Mouse (Mus musculus): ENCODE data around the gene Negr1. TPM values are rescaled to one million over a fixed set of nuclear protein-coding genes. Genes with fewer than 3 reads are reported as not detected.

Negr1 gene
- total and polyA plus RNA-seq, 3 experiments, result 0.16 TPM; not detected in 2

- TF ChIP-seq CTCF (IDR thresholded peaks at IDR 0.05; ENCODE audit: low read depth, low read length) (no peak), TAL1 (conservative IDR thresholded peaks at IDR 0.05; ENCODE audit: low read depth, low read length) (no peak), GATA1 (IDR thresholded peaks at IDR 0.05; ENCODE audit: borderline replicate concordance, low read length) (no peak), GATA2 (IDR thresholded peaks at IDR 0.05; ENCODE audit: borderline replicate concordance, low read depth, low read length) (no peak), POLR2AphosphoS5 (IDR thresholded peaks at IDR 0.05; ENCODE audit: insufficient replicate concordance, low read depth, low read length) (no peak)
- Histone ChIP-seq H3K4me1 (ENCODE audit: insufficient read depth, low read depth, low read length) (no peaks in the 10 kb centered on the region), H3K27me3 (ENCODE audit: insufficient read depth, low read length) (no peaks in the 10 kb centered on the region), H3K36me3 (replicated peaks) (no peaks in the 10 kb centered on the region), H3K4me3 (ENCODE audit: low read depth, low read length) (no peak overlapping the region), H3K9me3 (replicated peaks) (peaks cover 5% of the 10 kb centered on the region; the same call in 1 of the 2 replicates)
- DNase-seq (ENCODE audit: low spot score) (no peak), ATAC-seq (ENCODE audit: extremely low read depth, insufficient number of reproducible peaks, low FRiP score, poor library complexity, severe bottlenecking) (no peak)
Measured at GRCm38 (mm10) chr3:157181975-157182374, 620.4 kb downstream of the Negr1 start.

- H3K36me3 ChIP-seq (replicated peaks), result no peaks in the 10 kb centered on the region
- no peaks in the 10 kb centered on the region for H3K4me1 ChIP-seq (ENCODE audit: insufficient read depth, low read depth, low read length)
- ATAC-seq (ENCODE audit: extremely low read depth, insufficient number of reproducible peaks, low FRiP score, poor library complexity, severe bottlenecking) (no peak), DNase-seq (ENCODE audit: low spot score) (no peak)
- peaks cover 8% of the 10 kb centered on the region; the same call in 1 of the 2 replicates for H3K9me3 ChIP-seq (replicated peaks)
- TF ChIP-seq TAL1 (conservative IDR thresholded peaks at IDR 0.05; ENCODE audit: low read depth, low read length), result no peak
- no peak for TF ChIP-seq POLR2AphosphoS5 (IDR thresholded peaks at IDR 0.05; ENCODE audit: insufficient replicate concordance, low read depth, low read length)
- TF ChIP-seq GATA2 (IDR thresholded peaks at IDR 0.05; ENCODE audit: borderline replicate concordance, low read depth, low read length), result no peak
- TF ChIP-seq CTCF (IDR thresholded peaks at IDR 0.05; ENCODE audit: low read depth, low read length), result no peak
- TF ChIP-seq GATA1 (IDR thresholded peaks at IDR 0.05; ENCODE audit: borderline replicate concordance, low read length), result no peak
- H3K27me3 ChIP-seq (ENCODE audit: insufficient read depth, low read length), result no peaks in the 10 kb centered on the region
- no peak overlapping the region for H3K4me3 ChIP-seq (ENCODE audit: low read depth, low read length)
Measured at GRCm38 (mm10) chr3:157188939-157189725, 627.5 kb downstream of the Negr1 start.

- ATAC-seq (ENCODE audit: extremely low read depth, insufficient number of reproducible peaks, low FRiP score, poor library complexity, severe bottlenecking) (no peak), DNase-seq (ENCODE audit: low spot score) (no peak)
- H3K36me3 ChIP-seq (replicated peaks), result no peaks in the 10 kb centered on the region
- no peak overlapping the region for H3K4me3 ChIP-seq (ENCODE audit: low read depth, low read length)
- no peaks in the 10 kb centered on the region for H3K27me3 ChIP-seq (ENCODE audit: insufficient read depth, low read length)
- H3K4me1 ChIP-seq (ENCODE audit: insufficient read depth, low read depth, low read length), result no peaks in the 10 kb centered on the region
- H3K9me3 ChIP-seq (replicated peaks), result peaks cover 8% of the 10 kb centered on the region; the same call in 1 of the 2 replicates
- TF ChIP-seq GATA2 (IDR thresholded peaks at IDR 0.05; ENCODE audit: borderline replicate concordance, low read depth, low read length) (no peak), TAL1 (conservative IDR thresholded peaks at IDR 0.05; ENCODE audit: low read depth, low read length) (no peak), GATA1 (IDR thresholded peaks at IDR 0.05; ENCODE audit: borderline replicate concordance, low read length) (no peak), POLR2AphosphoS5 (IDR thresholded peaks at IDR 0.05; ENCODE audit: insufficient replicate concordance, low read depth, low read length) (no peak), CTCF (IDR thresholded peaks at IDR 0.05; ENCODE audit: low read depth, low read length) (no peak)
Measured at GRCm38 (mm10) chr3:157189834-157190233, 628.2 kb downstream of the Negr1 start.

GRCm38 (mm10) chr3:157190551-157190950, 629.0 kb downstream of the Negr1 start:
- no peaks in the 10 kb centered on the region for H3K27me3 ChIP-seq (ENCODE audit: insufficient read depth, low read length)
- TF ChIP-seq POLR2AphosphoS5 (IDR thresholded peaks at IDR 0.05; ENCODE audit: insufficient replicate concordance, low read depth, low read length) (no peak), GATA2 (IDR thresholded peaks at IDR 0.05; ENCODE audit: borderline replicate concordance, low read depth, low read length) (no peak), CTCF (IDR thresholded peaks at IDR 0.05; ENCODE audit: low read depth, low read length) (no peak), GATA1 (IDR thresholded peaks at IDR 0.05; ENCODE audit: borderline replicate concordance, low read length) (no peak), TAL1 (conservative IDR thresholded peaks at IDR 0.05; ENCODE audit: low read depth, low read length) (no peak)
- H3K4me3 ChIP-seq (ENCODE audit: low read depth, low read length), result no peak overlapping the region
- peaks cover 6% of the 10 kb centered on the region; the same call in 1 of the 2 replicates for H3K9me3 ChIP-seq (replicated peaks)
- no peak for ATAC-seq (ENCODE audit: extremely low read depth, insufficient number of reproducible peaks, low FRiP score, poor library complexity, severe bottlenecking)
- DNase-seq (ENCODE audit: low spot score), result no peak
- no peaks in the 10 kb centered on the region for H3K4me1 ChIP-seq (ENCODE audit: insufficient read depth, low read depth, low read length)
- H3K36me3 ChIP-seq (replicated peaks), result no peaks in the 10 kb centered on the region

GRCm38 (mm10) chr3:157192021-157192420, 630.4 kb downstream of the Negr1 start:
- Histone ChIP-seq H3K9me3 (replicated peaks) (peaks cover 8% of the 10 kb centered on the region; the same call in 1 of the 2 replicates), H3K27me3 (ENCODE audit: insufficient read depth, low read length) (no peaks in the 10 kb centered on the region), H3K4me1 (ENCODE audit: insufficient read depth, low read depth, low read length) (no peaks in the 10 kb centered on the region), H3K4me3 (ENCODE audit: low read depth, low read length) (no peak overlapping the region), H3K36me3 (replicated peaks) (no peaks in the 10 kb centered on the region)
- DNase-seq (ENCODE audit: low spot score), result no peak
- TF ChIP-seq CTCF (IDR thresholded peaks at IDR 0.05; ENCODE audit: low read depth, low read length) (no peak), GATA2 (IDR thresholded peaks at IDR 0.05; ENCODE audit: borderline replicate concordance, low read depth, low read length) (no peak), POLR2AphosphoS5 (IDR thresholded peaks at IDR 0.05; ENCODE audit: insufficient replicate concordance, low read depth, low read length) (no peak), GATA1 (IDR thresholded peaks at IDR 0.05; ENCODE audit: borderline replicate concordance, low read length) (no peak), TAL1 (conservative IDR thresholded peaks at IDR 0.05; ENCODE audit: low read depth, low read length) (no peak)
- ATAC-seq (ENCODE audit: extremely low read depth, insufficient number of reproducible peaks, low FRiP score, poor library complexity, severe bottlenecking), result no peak

GRCm38 (mm10) chr3:157193141-157193540, 631.5 kb downstream of the Negr1 start:
- ATAC-seq (ENCODE audit: extremely low read depth, insufficient number of reproducible peaks, low FRiP score, poor library complexity, severe bottlenecking) (no peak), DNase-seq (ENCODE audit: low spot score) (no peak)
- Histone ChIP-seq H3K4me1 (ENCODE audit: insufficient read depth, low read depth, low read length) (no peaks in the 10 kb centered on the region), H3K4me3 (ENCODE audit: low read depth, low read length) (no peak overlapping the region), H3K9me3 (replicated peaks) (peaks cover 8% of the 10 kb centered on the region; the same call in 1 of the 2 replicates), H3K27me3 (ENCODE audit: insufficient read depth, low read length) (no peaks in the 10 kb centered on the region), H3K36me3 (replicated peaks) (no peaks in the 10 kb centered on the region)
- no peak for TF ChIP-seq GATA1 (IDR thresholded peaks at IDR 0.05; ENCODE audit: borderline replicate concordance, low read length)
- no peak for TF ChIP-seq CTCF (IDR thresholded peaks at IDR 0.05; ENCODE audit: low read depth, low read length)
- no peak for TF ChIP-seq POLR2AphosphoS5 (IDR thresholded peaks at IDR 0.05; ENCODE audit: insufficient replicate concordance, low read depth, low read length)
- TF ChIP-seq TAL1 (conservative IDR thresholded peaks at IDR 0.05; ENCODE audit: low read depth, low read length), result no peak
- TF ChIP-seq GATA2 (IDR thresholded peaks at IDR 0.05; ENCODE audit: borderline replicate concordance, low read depth, low read length), result no peak
